In the genomic region with DNA sequence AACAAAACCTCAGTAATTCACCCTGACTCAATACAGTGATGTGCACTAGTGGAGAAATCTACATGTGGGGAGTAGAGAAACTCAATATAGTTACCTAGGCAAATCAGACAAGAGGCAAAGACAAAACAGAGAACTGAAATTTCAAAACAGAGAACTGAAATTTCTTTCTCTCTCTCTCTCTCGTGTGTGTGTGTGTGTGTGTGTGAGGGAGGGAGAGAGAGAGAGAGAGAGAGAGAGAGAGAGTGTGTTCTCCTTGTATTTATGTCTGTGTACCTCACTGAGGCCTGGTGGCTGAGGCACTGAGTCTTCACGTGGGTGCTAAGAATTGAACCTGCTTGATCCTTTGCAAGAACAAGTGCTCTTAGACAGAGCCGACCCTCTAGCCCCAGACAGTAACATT, we compare ENCODE assay signal across 32 mouse cellular contexts. TPM values are rescaled to one million over a fixed set of nuclear protein-coding genes. Genes with fewer than 3 reads are reported as not detected.
DNase-seq lines count a peak whose midpoint lies in the region; ATAC-seq and TF ChIP-seq lines count a peak whose summit lies in the region.
"Had no signal": no experiment of that assay in that cellular context is flagged by ENCODE, and none has a peak within 500 bp of the region (broad histone marks: within the 10 kb centered on the region; RNA-seq: fewer than 3 reads in every experiment).

No protein-coding gene starts in this region.

- peak overlapping the region; percentile 92 for H3K4me2 ChIP-seq in CH12.LX (ENCODE audit: insufficient read depth, low read depth, poor library complexity, severe bottlenecking)
- H3K4me2 ChIP-seq in hindbrain, embryonic 14.5 days (replicated peaks), result no peak overlapping the region
- H3K4me2 ChIP-seq: embryonic facial prominence, embryonic 13.5 days; forebrain, embryonic 12.5 days; forebrain, embryonic 15.5 days; heart, embryonic 12.5 days; heart, embryonic 15.5 days; hindbrain, embryonic 13.5 days had no signal

- dilution Hi-C loops in CH12.LX (cut with MboI; ENCODE audit: extremely low pct_ligation_motif_present, extremely low pct_unique_long_range_greater_than_20kb, low sequenced_read_pairs), result no loop called here

- H3K27ac ChIP-seq in CH12.LX (ENCODE audit: insufficient read depth, low read depth), result peak overlapping the region; percentile 84
- H3K27ac ChIP-seq in hindbrain, embryonic 14.5 days, result no peak overlapping the region
- H3K27ac ChIP-seq: embryonic facial prominence, embryonic 10.5 days; embryonic facial prominence, embryonic 13.5 days; forebrain, embryonic 12.5 days; forebrain, embryonic 15.5 days; heart, embryonic 15.5 days; hindbrain, embryonic 10.5 days; hindbrain, embryonic 13.5 days; hindbrain, postnatal 0 days had no signal

- peak; percentile 39; the same call in 1 of the 2 replicates for TF ChIP-seq POLR2A in CH12.LX (IDR thresholded peaks at IDR 0.05; ENCODE audit: low read depth, low read length)

- H3K79me2 ChIP-seq in CH12.LX (replicated peaks; ENCODE audit: control insufficient read depth, extremely low read depth, insufficient read depth, poor library complexity, severe bottlenecking), result peaks cover 25% of the 10 kb centered on the region

- peak; percentile 20; the same call in 1 of the 2 replicates for ATAC-seq in megakaryocyte, adult 5-6 weeks (ENCODE audit: poor library complexity, severe bottlenecking)
- no peak for ATAC-seq in hindbrain, embryonic 14.5 days (ENCODE audit: low FRiP score)
- ATAC-seq: forebrain, embryonic 15.5 days; hindbrain, postnatal 0 days; inflammation-experienced regulatory T-cells, adult 6 months had no signal

- no peaks in the 10 kb centered on the region for H3K9me3 ChIP-seq in CH12.LX (replicated peaks; ENCODE audit: low read length)
- H3K9me3 ChIP-seq in hindbrain, embryonic 14.5 days (ENCODE audit: control insufficient read depth, low read length), result no peaks in the 10 kb centered on the region
- H3K9me3 ChIP-seq: embryonic facial prominence, embryonic 10.5 days; embryonic facial prominence, embryonic 13.5 days; forebrain, embryonic 12.5 days; forebrain, embryonic 15.5 days; heart, embryonic 12.5 days; heart, embryonic 15.5 days; hindbrain, embryonic 10.5 days; hindbrain, embryonic 13.5 days had no signal

- H3K9ac ChIP-seq in CH12.LX (ENCODE audit: insufficient read depth, low read depth), result no peak overlapping the region; the same call in 1 of the 2 replicates
- H3K9ac ChIP-seq in hindbrain, embryonic 14.5 days, result no peak overlapping the region
- H3K9ac ChIP-seq: embryonic facial prominence, embryonic 13.5 days; forebrain, embryonic 12.5 days; forebrain, embryonic 15.5 days; heart, embryonic 12.5 days; heart, embryonic 15.5 days; hindbrain, embryonic 13.5 days had no signal

- H3K27me3 ChIP-seq in CH12.LX (replicated peaks), result no peaks in the 10 kb centered on the region
- no peaks in the 10 kb centered on the region for H3K27me3 ChIP-seq in splenic B cell, adult 2 months (ENCODE audit: control insufficient read depth, insufficient read depth, low read length, poor library complexity, severe bottlenecking)
- H3K27me3 ChIP-seq in hindbrain, embryonic 14.5 days (ENCODE audit: control insufficient read depth, insufficient read depth, low read length), result no peaks in the 10 kb centered on the region
- H3K27me3 ChIP-seq: embryonic facial prominence, embryonic 13.5 days; forebrain, embryonic 12.5 days; forebrain, embryonic 15.5 days; heart, embryonic 12.5 days; heart, embryonic 15.5 days; hindbrain, embryonic 13.5 days had no signal

- peak; percentile 58 to 71 for DNase-seq in spleen, postnatal 36 days (ENCODE audit: low spot score in 2 of 2)
- DNase-seq in spleen, postnatal 4 days (ENCODE audit: low spot score in 2 of 2), result no peak
- peak; percentile 90 for DNase-seq in CH12.LX (ENCODE audit: extremely low read depth)
- peak; percentile 83 for DNase-seq in splenic B cell, adult 2 months (ENCODE audit: low read depth, low spot score)
- DNase-seq in left cerebral cortex, adult 11 months (ENCODE audit: low spot score), result no peak
- DNase-seq in yolk sac, embryonic 10.5 days (ENCODE audit: low spot score), result no peak
- no peak for DNase-seq in hindbrain, embryonic 14.5 days (ENCODE audit: low spot score)
- DNase-seq: adrenal gland, adult 2 months; adrenal gland, postnatal 14 days; cerebellum, adult 11-12 months; cerebellum, adult 9-11 months; cerebellum, postnatal 36 days; embryo, embryonic 11 days; gastrocnemius, postnatal 36 days; heart, adult 18-20 months; heart, postnatal 10 days; heart, postnatal 36 days had no signal

- no peak for TF ChIP-seq CTCF in CH12.LX (conservative IDR thresholded peaks at IDR 0.05 in 1 of 2, IDR thresholded peaks at IDR 0.05 in 1 of 2; ENCODE audit: low read depth in 2 of 2, low read length in 2 of 2)

- peaks cover 30 to 74% of the 10 kb centered on the region in 2 experiments for H3K4me1 ChIP-seq in CH12.LX (ENCODE audit: control insufficient read depth in 1 of 2, insufficient read depth in 2 of 2)
- H3K4me1 ChIP-seq in hindbrain, embryonic 14.5 days (replicated peaks; ENCODE audit: control insufficient read depth, insufficient read depth, low read length), result peaks cover 19% of the 10 kb centered on the region

- WGBS in hindbrain, embryonic 14.5 days, result 97% methylated on average over 2 of the region's 3 CpGs

- peak; percentile 100 for TF ChIP-seq EP300 in CH12.LX (IDR thresholded peaks at IDR 0.05; ENCODE audit: low read length)

- peaks cover 25 to 35% of the 10 kb centered on the region in 2 experiments for H3K36me3 ChIP-seq in CH12.LX (replicated peaks in 1 of 2; ENCODE audit: control insufficient read depth in 1 of 2, insufficient read depth in 1 of 2, low read length in 1 of 2)
- no peaks in the 10 kb centered on the region for H3K36me3 ChIP-seq in splenic B cell, adult 2 months (ENCODE audit: control insufficient read depth, insufficient read depth, low read length, poor library complexity, severe bottlenecking)
- H3K36me3 ChIP-seq in hindbrain, embryonic 14.5 days (replicated peaks; ENCODE audit: control insufficient read depth, insufficient read depth), result peaks cover 27% of the 10 kb centered on the region

- TF ChIP-seq RAD21 in CH12.LX (IDR thresholded peaks at IDR 0.05; ENCODE audit: low read depth, low read length), result no peak

- no peak overlapping the region for H3K4me3 ChIP-seq in CH12.LX (replicated peaks in 1 of 3; ENCODE audit: low read depth in 2 of 3, low read length in 2 of 3, poor library complexity in 1 of 3)
- H3K4me3 ChIP-seq in hindbrain, embryonic 14.5 days (replicated peaks; ENCODE audit: low read length), result no peak overlapping the region
- H3K4me3 ChIP-seq: embryonic facial prominence, embryonic 10.5 days; embryonic facial prominence, embryonic 13.5 days; erythroblast, embryonic 14.5 days; forebrain, embryonic 12.5 days; forebrain, embryonic 15.5 days; heart, embryonic 12.5 days; heart, embryonic 15.5 days; hindbrain, embryonic 10.5 days; hindbrain, embryonic 13.5 days had no signal

- in situ Hi-C loops in CH12.LX (cut with MboI; ENCODE audit: low pct_ligation_motif_present, low pct_unique_long_range_greater_than_20kb, low sequenced_read_pairs), result loop anchor here (5.0 kb wide), 1 partner anchor 77 kb away; no protein-coding TSS in a partner anchor

TF ChIP-seq in CH12.LX, 34 proteins besides CTCF, POLR2A, EP300 and RAD21 (continues in another document):
- TF ChIP-seq JUND (conservative IDR thresholded peaks at IDR 0.05; ENCODE audit: low read depth, low read length), result peak; percentile 99
- peak; percentile 65 for TF ChIP-seq ZNF384 (IDR thresholded peaks at IDR 0.05; ENCODE audit: low read depth, low read length)
- TF ChIP-seq CHD1 (IDR thresholded peaks at IDR 0.05; ENCODE audit: low read depth, low read length), result peak; percentile 74; the same call in 1 of the 2 replicates
- peak; percentile 91 for TF ChIP-seq MAX (IDR thresholded peaks at IDR 0.05; ENCODE audit: low read length)
- no peak for TF ChIP-seq UBTF (IDR thresholded peaks at IDR 0.05; ENCODE audit: low read depth, low read length)
- TF ChIP-seq ZC3H11A (IDR thresholded peaks at IDR 0.05; ENCODE audit: low read depth, low read length), result no peak
- no peak; the same call in 1 of the 2 replicates for TF ChIP-seq ZKSCAN1 (IDR thresholded peaks at IDR 0.05; ENCODE audit: borderline replicate concordance, low read depth, low read length)
- TF ChIP-seq RCOR1 (conservative IDR thresholded peaks at IDR 0.05; ENCODE audit: low read depth, low read length), result peak; percentile 100

RNA-seq across cellular contexts. Expression of gene Sap30bp, which starts 3.3 kb away (rescaled TPM):
- total RNA-seq in CH12.LX (2012; rRNA removed) (72.2 and 83.6 TPM in 2 replicates), CH12.LX (2014; rRNA removed) (256 and 275 TPM in 2 replicates)
- polyA plus RNA-seq in CH12.LX (2012; ENCODE audit: insufficient read length, low read depth), result 167 and 219 TPM in 2 replicates
- 18.6 and 22.6 TPM in 2 replicates for total RNA-seq in megakaryocyte, adult 5-6 weeks (2015)
- total RNA-seq in megakaryocyte, adult 5-6 weeks (2017), result 158 and 190 TPM in 2 replicates
- polyA plus RNA-seq in hindbrain, embryonic 14.5 days (2014; fragmentation: Nextera tagmentation; extraction: Ambion mirVana), result 40.5 and 41.8 TPM in 2 replicates

RNA-seq across cellular contexts. Expression of gene Recql5, which starts 3.5 kb away (rescaled TPM):
- total RNA-seq in CH12.LX (2012; rRNA removed), result 30.9 and 31.0 TPM in 2 replicates
- 21.8 and 22.8 TPM in 2 replicates for total RNA-seq in CH12.LX (2014; rRNA removed)
- 38.9 and 43.3 TPM in 2 replicates for polyA plus RNA-seq in CH12.LX (2012; ENCODE audit: insufficient read length, low read depth)
- total RNA-seq in megakaryocyte, adult 5-6 weeks (2015), result 13.2 and 19.9 TPM in 2 replicates
- 19.9 and 22.5 TPM in 2 replicates for total RNA-seq in megakaryocyte, adult 5-6 weeks (2017)
- 16.7 and 17.2 TPM in 2 replicates for polyA plus RNA-seq in hindbrain, embryonic 14.5 days (2014; fragmentation: Nextera tagmentation; extraction: Ambion mirVana)

RNA-seq across cellular contexts. Expression of gene Smim6, which starts 18.0 kb away (rescaled TPM):
- total RNA-seq in CH12.LX (2012; rRNA removed) (0.21 and 0.29 TPM in 2 replicates), CH12.LX (2014; rRNA removed) (not detected in 2 replicates)
- polyA plus RNA-seq in CH12.LX (2012; ENCODE audit: insufficient read length, low read depth), result 0.56 and 0.59 TPM in 2 replicates
- total RNA-seq in megakaryocyte, adult 5-6 weeks (2015), result 2.7 and 4.9 TPM in 2 replicates
- 0.73 TPM in 1 of 2 replicates, not detected in the other for total RNA-seq in megakaryocyte, adult 5-6 weeks (2017)
- polyA plus RNA-seq in hindbrain, embryonic 14.5 days (2014; fragmentation: Nextera tagmentation; extraction: Ambion mirVana), result not detected in 2 replicates
- total RNA-seq: adrenal gland, adult 2 months; adrenal gland, postnatal 14 days; gastrocnemius, adult 8-10 months; gastrocnemius, postnatal 36 days; heart, adult 18-20 months; hindbrain, postnatal 0 days had no signal
- polyA plus RNA-seq: adrenal gland, adult 2 months; brain, embryonic 14.5 days; cortical plate, adult 2 months had no signal

RNA-seq across cellular contexts. Expression of gene Smim5, which starts 30.1 kb away (rescaled TPM):
- total RNA-seq in CH12.LX (2012; rRNA removed) (0.42 and 0.46 TPM in 2 replicates), CH12.LX (2014; rRNA removed) (0.98 and 1.6 TPM in 2 replicates)
- polyA plus RNA-seq in CH12.LX (2012; ENCODE audit: insufficient read length, low read depth), result 1.4 and 2.3 TPM in 2 replicates
- total RNA-seq in megakaryocyte, adult 5-6 weeks (2015), result 37.5 and 48.1 TPM in 2 replicates
- 40.4 and 42.5 TPM in 2 replicates for total RNA-seq in megakaryocyte, adult 5-6 weeks (2017)
- 2.9 and 4.6 TPM in 2 replicates for polyA plus RNA-seq in hindbrain, embryonic 14.5 days (2014; fragmentation: Nextera tagmentation; extraction: Ambion mirVana)

RNA-seq across cellular contexts. Expression of gene Itgb4, which starts 44.7 kb away (rescaled TPM):
- total RNA-seq in CH12.LX (2012; rRNA removed) (3.4 and 6.3 TPM in 2 replicates), CH12.LX (2014; rRNA removed) (0.09 and 0.42 TPM in 2 replicates)
- 0.59 and 0.91 TPM in 2 replicates for polyA plus RNA-seq in CH12.LX (2012; ENCODE audit: insufficient read length, low read depth)
- 0.09 TPM in 1 of 2 replicates, not detected in the other for total RNA-seq in megakaryocyte, adult 5-6 weeks (2015)
- not detected in 2 replicates for total RNA-seq in megakaryocyte, adult 5-6 weeks (2017)
- 1.5 and 1.6 TPM in 2 replicates for polyA plus RNA-seq in hindbrain, embryonic 14.5 days (2014; fragmentation: Nextera tagmentation; extraction: Ambion mirVana)
- polyA plus RNA-seq: inflammation-experienced regulatory T-cells, adult 6 months had no signal

Comparison
In these comparisons a context has a peak if more than half of its experiments do, and no peak if none do; other contexts are left out.
1. DNase-seq: peak in spleen, postnatal 36 days (2 of 2), CH12.LX (single experiment) and splenic B cell, adult 2 months (single experiment); none in spleen, postnatal 4 days (0 of 2), left cerebral cortex, adult 11 months (single experiment), yolk sac, embryonic 10.5 days (single experiment) and hindbrain, embryonic 14.5 days (single experiment).